Mouse (Mus musculus) testis, adult 2 months (tissue): ENCODE data around the gene Trove2. TPM values are rescaled to one million over a fixed set of nuclear protein-coding genes. Genes with fewer than 3 reads are reported as not detected.
A peak's percentile ranks its signal among the peaks of the same experiment; 100 is the strongest.

ENCODE experiments used
- H3K27ac ChIP-seq: fragments of 200-500 bp; 2 replicates; pipeline ENCODE4 v1.5.1; 2012; ENCODE audit warnings: low read depth, low read length; ENCODE audit not compliant: control insufficient read depth, insufficient read depth
- H3K27me3 ChIP-seq: fragments of 200-500 bp; 2 replicates; pipeline ENCODE4 v1.6.1; 2012; ENCODE audit warnings: mild to moderate bottlenecking, low read length, moderate library complexity; ENCODE audit not compliant: control insufficient read depth, insufficient read depth
- H3K36me3 ChIP-seq: fragments of 200-500 bp; 2 replicates; pipeline ENCODE4 v1.6.1; 2012; ENCODE audit warnings: mild to moderate bottlenecking, low read length; ENCODE audit not compliant: control insufficient read depth, insufficient read depth
- H3K4me1 ChIP-seq: fragments of 200-500 bp; 2 replicates; pipeline ENCODE4 v1.6.1; 2012; ENCODE audit warnings: low read length; ENCODE audit not compliant: control insufficient read depth, insufficient read depth
- H3K4me3 ChIP-seq: fragments of 200-500 bp; 2 replicates; pipeline ENCODE4 v1.5.1; 2012; ENCODE audit warnings: low read depth, mild to moderate bottlenecking, low read length, moderate library complexity, mixed read lengths; ENCODE audit not compliant: control insufficient read depth
- CTCF ChIP-seq: fragments of 200-500 bp; IDR thresholded peaks from 2 replicates; pipeline ENCODE4 v1.5.1; 2012; ENCODE audit warnings: low read depth, mild to moderate bottlenecking, inconsistent platforms, low read length, moderate library complexity; ENCODE audit not compliant: control insufficient read depth, insufficient read depth, insufficient replicate concordance
- POLR2A ChIP-seq: fragments of 200-500 bp; IDR thresholded peaks from 2 replicates; pipeline ENCODE4 v1.6.1; 2012; ENCODE audit warnings: low read depth, mild to moderate bottlenecking, inconsistent platforms, low read length, moderate library complexity; ENCODE audit not compliant: control insufficient read depth
- polyA plus RNA-seq: library from polyadenylated mRNA; depleted of rRNA; stranded (reverse); fragments of >200 nt; gene quantifications from 2 replicates; pipeline ENCODE4 v1.2.3, GENCODE M21; 2012; rRNA removed

Gene Trove2
- polyA plus RNA-seq, 1 experiment = 0.35 TPM

GRCm38 (mm10) chr1:143709966-143710626 is 66.8 kb downstream of the Trove2 start:
- TF ChIP-seq CTCF (no peak), POLR2A (no peak)
- no peak overlapping the region for H3K27ac ChIP-seq
- H3K4me1 ChIP-seq = peaks cover 2% of the 10 kb centered on the region
- no peaks in the 10 kb centered on the region for H3K36me3 ChIP-seq
- no peaks in the 10 kb centered on the region for H3K27me3 ChIP-seq
- no peak overlapping the region for H3K4me3 ChIP-seq

GRCm38 (mm10) chr1:143708361-143708760 is 68.5 kb downstream of the Trove2 start:
- peak overlapping the region; percentile 8; the same call in 1 of the 2 replicates for H3K27ac ChIP-seq
- TF ChIP-seq CTCF (no peak), POLR2A (no peak)
- H3K4me3 ChIP-seq = no peak overlapping the region
- H3K4me1 ChIP-seq = peaks cover 2% of the 10 kb centered on the region
- H3K36me3 ChIP-seq = no peaks in the 10 kb centered on the region
- H3K27me3 ChIP-seq = no peaks in the 10 kb centered on the region

- Histone ChIP-seq H3K4me1 (peaks cover 2% of the 10 kb centered on the region), H3K27ac (0 out of 2 replicates have a peak overlapping the region, but pooled peaks have one; percentile 70), H3K27me3 (no peaks in the 10 kb centered on the region), H3K36me3 (no peaks in the 10 kb centered on the region), H3K4me3 (no peak overlapping the region)
- TF ChIP-seq POLR2A (no peak), CTCF (no peak)
Measured at GRCm38 (mm10) chr1:143707006-143707405, 69.9 kb downstream of the Trove2 start.

- Histone ChIP-seq H3K27ac (peak within 1 kb of the TSS; percentile 99), H3K4me3 (peak within 1 kb of the TSS; percentile 100), H3K4me1 (peaks cover 2% of the 10 kb centered on the region; the same call in 1 of the 2 replicates), H3K36me3 (no peaks in the 10 kb centered on the region), H3K27me3 (no peaks in the 10 kb centered on the region)
- TF ChIP-seq CTCF (peak; percentile 68), POLR2A (peak; percentile 88)
Measured at GRCm38 (mm10) chr1:143702741-143703262, 74.1 kb downstream of the Trove2 start, which contains the start of gene Cdc73. Gene Cdc73, minus strand, starts transcription at chr1:143702893.

- H3K36me3 ChIP-seq = no peaks in the 10 kb centered on the region
- peak overlapping the region; percentile 100 for H3K4me3 ChIP-seq
- TF ChIP-seq POLR2A (no peak; the same call in 1 of the 2 replicates), CTCF (no peak; the same call in 1 of the 2 replicates)
- H3K27me3 ChIP-seq = no peaks in the 10 kb centered on the region
- H3K27ac ChIP-seq = peak overlapping the region; percentile 99
- H3K4me1 ChIP-seq = peaks cover 2% of the 10 kb centered on the region; the same call in 1 of the 2 replicates
Measured at GRCm38 (mm10) chr1:143702141-143702740, 74.6 kb downstream of the Trove2 start.

GRCm38 (mm10) chr1:143701736-143702135 is 75.1 kb downstream of the Trove2 start:
- H3K4me3 ChIP-seq = peak overlapping the region; percentile 100
- H3K27me3 ChIP-seq = no peaks in the 10 kb centered on the region
- H3K36me3 ChIP-seq = no peaks in the 10 kb centered on the region
- H3K27ac ChIP-seq = peak overlapping the region; percentile 99
- peaks cover 2% of the 10 kb centered on the region; the same call in 1 of the 2 replicates for H3K4me1 ChIP-seq
- no peak for TF ChIP-seq CTCF
- no peak for TF ChIP-seq POLR2A

Other genes starting within 250 kb of the Trove2 start
- gene B3galt2, start 136.4 kb downstream of the Trove2 start, polyA plus RNA-seq = 0.10 TPM in 1 of 2 replicates, not detected in the other
- gene Cdc73, start 74.2 kb downstream of the Trove2 start, polyA plus RNA-seq = 8.0 and 11.8 TPM in 2 replicates
- 87.3 and 102 TPM in 2 replicates for gene Glrx2, start 60.7 kb downstream of the Trove2 start, polyA plus RNA-seq
- gene Uchl5, start 204 bp upstream of the Trove2 start, polyA plus RNA-seq = 15.0 and 15.5 TPM in 2 replicates
- gene Rgs2, start 227.1 kb upstream of the Trove2 start, polyA plus RNA-seq = 2.1 and 2.8 TPM in 2 replicates